In genomic region chr17:4907181-4907752, GRCm38 (mm10) we compare ENCODE assay signal across 8 mouse cellular contexts.
DNase-seq lines count a peak whose midpoint lies in the region; ATAC-seq lines count a peak whose summit lies in the region.

No protein-coding gene starts in this region.

- H3K4me1 ChIP-seq in embryonic facial prominence, embryonic 11.5 days (ENCODE audit: control insufficient read depth, insufficient read depth, low read length): no peaks in the 10 kb centered on the region
- no peaks in the 10 kb centered on the region for H3K4me1 ChIP-seq in lung, embryonic 15.5 days

- H3K9me3 ChIP-seq in embryonic facial prominence, embryonic 11.5 days (replicated peaks; ENCODE audit: control insufficient read depth, low read length): no peaks in the 10 kb centered on the region
- H3K9me3 ChIP-seq in lung, embryonic 15.5 days: no peaks in the 10 kb centered on the region

- peak overlapping the region; percentile 42 for H3K4me3 ChIP-seq in embryonic facial prominence, embryonic 11.5 days (ENCODE audit: low read depth, low read length)
- peak overlapping the region; percentile 58 for H3K4me3 ChIP-seq in lung, embryonic 15.5 days

- 2% methylated on average over 12 of the region's 14 CpGs for WGBS in embryonic facial prominence, embryonic 11.5 days
- WGBS in lung, embryonic 15.5 days: 0% methylated on average over 14 of the region's 14 CpGs

- H3K36me3 ChIP-seq in embryonic facial prominence, embryonic 11.5 days (replicated peaks; ENCODE audit: control insufficient read depth, insufficient read depth, low read depth, low read length): no peaks in the 10 kb centered on the region
- H3K36me3 ChIP-seq in lung, embryonic 15.5 days: no peaks in the 10 kb centered on the region

- H3K27ac ChIP-seq in embryonic facial prominence, embryonic 11.5 days (replicated peaks; ENCODE audit: low read depth, low read length): peak overlapping the region; percentile 98
- H3K27ac ChIP-seq in lung, embryonic 15.5 days: peak overlapping the region; percentile 99

- peak overlapping the region; percentile 37 for H3K4me2 ChIP-seq in embryonic facial prominence, embryonic 11.5 days (ENCODE audit: low read depth, low read length)
- H3K4me2 ChIP-seq in lung, embryonic 15.5 days: peak overlapping the region; percentile 76

- H3K9ac ChIP-seq in embryonic facial prominence, embryonic 11.5 days (replicated peaks; ENCODE audit: low read length): peak overlapping the region; percentile 72
- H3K9ac ChIP-seq in lung, embryonic 15.5 days: peak overlapping the region; percentile 78

- peak; percentile 54 for DNase-seq in cerebellum, adult 11 months
- peak; percentile 33 for DNase-seq in adrenal gland, adult 8-10 months
- peak; percentile 83 for DNase-seq in embryonic facial prominence, embryonic 11.5 days (ENCODE audit: low spot score)
- peak; percentile 51 to 52 for DNase-seq in heart, postnatal 36 days
- peak; percentile 16 to 49 for DNase-seq in layer of hippocampus, adult 18-20 months (ENCODE audit: low spot score in 2 of 2)
- peak; percentile 74 to 80 for DNase-seq in right cerebral cortex, postnatal 10 days (ENCODE audit: low spot score in 2 of 2)

- intact Hi-C loops in heart, postnatal 36 days (cut with DNase I): loop anchor here (5.0 kb wide), 1 partner anchor 280 kb away; no protein-coding TSS in a partner anchor

- ATAC-seq in cerebellum, adult (ENCODE audit: insufficient number of reproducible peaks, low FRiP score, low TSS enrichment): no peak
- peak; percentile 72 for ATAC-seq in embryonic facial prominence, embryonic 11.5 days (replicated peaks; ENCODE audit: insufficient number of reproducible peaks, low FRiP score, low TSS enrichment, low read depth)
- ATAC-seq in lung, embryonic 15.5 days (ENCODE audit: borderline replicate concordance, extremely low read depth, low FRiP score, low TSS enrichment): peak; percentile 35; the same call in 1 of the 2 replicates

- no peaks in the 10 kb centered on the region for H3K27me3 ChIP-seq in embryonic facial prominence, embryonic 11.5 days (ENCODE audit: control insufficient read depth, insufficient read depth, low read length)
- no peaks in the 10 kb centered on the region for H3K27me3 ChIP-seq in lung, embryonic 15.5 days

Comparison
In these comparisons a context has a peak if more than half of its experiments do, and no peak if none do; other contexts are left out.
1. DNase-seq: peak in every context shown above with its lines; median percentile 83 in embryonic facial prominence, embryonic 11.5 days; 77 in right cerebral cortex, postnatal 10 days; 54 in cerebellum, adult 11 months; 52 in heart, postnatal 36 days; 33 in adrenal gland, adult 8-10 months; 32 in layer of hippocampus, adult 18-20 months.